Mouse (Mus musculus): ENCODE measurements around the gene Bst2. TPM values are rescaled to one million over a fixed set of nuclear protein-coding genes. Genes with fewer than 3 reads are reported as not detected.
A peak's percentile ranks its signal among the peaks of the same experiment; 100 is the strongest.

Bst2 gene
- polyA plus RNA-seq, 1 experiment from 2014 or later: 46.5 TPM

DNA sequence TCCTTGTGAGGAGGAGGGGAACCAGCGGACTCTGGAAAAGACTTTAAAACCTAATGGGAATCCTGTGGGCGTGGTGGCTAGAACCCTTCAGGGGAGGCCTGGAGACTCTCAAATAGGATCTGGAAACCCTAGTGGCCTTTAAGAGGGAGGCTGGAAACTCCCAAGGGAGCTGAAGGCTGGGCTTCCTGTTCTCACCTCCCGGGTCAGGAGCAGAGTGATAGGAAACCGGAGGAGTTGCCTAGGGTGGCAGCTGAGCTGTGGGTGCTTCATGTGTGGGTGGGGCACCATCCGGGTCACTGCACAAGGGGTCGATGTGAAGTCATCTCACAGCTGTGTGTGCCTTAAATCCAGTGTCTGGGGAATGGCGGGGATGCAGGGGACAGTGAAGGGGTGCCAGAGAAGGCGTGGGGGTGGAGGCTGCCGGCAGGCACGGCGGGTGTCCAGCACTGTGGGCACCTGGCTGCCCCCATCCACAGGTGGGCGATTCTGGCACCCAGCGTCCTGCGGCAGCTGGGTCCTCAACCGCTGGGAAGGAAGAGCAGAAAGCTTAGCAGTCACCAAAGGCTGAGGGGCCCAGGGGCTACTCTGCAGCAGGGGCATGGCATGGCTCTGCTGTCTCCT is 39.3 kb downstream of the Bst2 start:
- H3K4me3 ChIP-seq (replicated peaks; ENCODE audit: low read length): no peak overlapping the region
- H3K36me3 ChIP-seq (ENCODE audit: control insufficient read depth, insufficient read depth, low read length): no peaks in the 10 kb centered on the region; the same call in 1 of the 2 replicates
- 26% methylated on average over 15 of the region's 15 CpGs for WGBS
- H3K4me1 ChIP-seq (ENCODE audit: control insufficient read depth, insufficient read depth, low read length): peaks cover 32% of the 10 kb centered on the region
- H3K4me2 ChIP-seq (ENCODE audit: low read depth, low read length): no peak overlapping the region
- no peaks in the 10 kb centered on the region for H3K9me3 ChIP-seq (replicated peaks; ENCODE audit: control insufficient read depth, low read length)
- peak overlapping the region; percentile 52 for H3K9ac ChIP-seq (ENCODE audit: low read length)
- no peak for ATAC-seq (ENCODE audit: insufficient read depth, low FRiP score)
- H3K27ac ChIP-seq (ENCODE audit: low read length): peak overlapping the region; percentile 62
- no peaks in the 10 kb centered on the region for H3K27me3 ChIP-seq (ENCODE audit: control insufficient read depth, insufficient read depth, low read length)

DNA sequence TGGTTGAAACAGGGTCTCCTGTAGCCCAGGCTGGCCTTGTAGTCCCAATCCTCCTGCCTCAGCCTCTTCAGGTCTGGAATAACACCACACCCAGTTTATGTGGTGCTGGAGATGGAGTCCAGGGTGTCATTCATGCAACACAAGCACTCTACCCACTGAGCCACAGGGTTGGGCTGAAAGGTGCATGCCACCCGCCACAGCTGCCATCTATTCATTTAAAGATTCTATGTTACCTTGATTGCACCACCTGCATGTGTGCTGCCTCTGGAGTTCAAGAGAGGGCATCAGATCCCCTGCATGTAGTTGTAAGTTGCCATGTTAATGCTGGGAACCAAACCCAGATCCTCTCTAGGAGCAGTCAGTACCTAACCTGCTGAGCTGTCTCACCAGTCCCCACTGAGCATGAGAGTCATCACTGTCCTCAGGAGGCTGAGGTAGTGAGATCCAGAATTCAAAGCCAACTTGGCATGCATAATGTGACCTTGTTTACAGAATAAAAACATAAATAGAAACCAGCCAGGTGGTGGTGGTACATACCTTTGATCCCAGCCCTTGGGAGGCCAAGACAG is 40.1 kb downstream of the Bst2 start:
- Histone ChIP-seq H3K4me3 (replicated peaks; ENCODE audit: low read length) (no peak overlapping the region), H3K27ac (ENCODE audit: low read length) (peak overlapping the region; percentile 56), H3K4me2 (ENCODE audit: low read depth, low read length) (no peak overlapping the region), H3K36me3 (ENCODE audit: control insufficient read depth, insufficient read depth, low read length) (peaks cover 7% of the 10 kb centered on the region; the same call in 1 of the 2 replicates), H3K9me3 (replicated peaks; ENCODE audit: control insufficient read depth, low read length) (no peaks in the 10 kb centered on the region), H3K27me3 (ENCODE audit: control insufficient read depth, insufficient read depth, low read length) (no peaks in the 10 kb centered on the region), H3K9ac (ENCODE audit: low read length) (no peak overlapping the region), H3K4me1 (ENCODE audit: control insufficient read depth, insufficient read depth, low read length) (peaks cover 32% of the 10 kb centered on the region)
- WGBS: 89% methylated on average over 1 of the region's 1 CpGs
- ATAC-seq (ENCODE audit: insufficient read depth, low FRiP score): no peak

DNA sequence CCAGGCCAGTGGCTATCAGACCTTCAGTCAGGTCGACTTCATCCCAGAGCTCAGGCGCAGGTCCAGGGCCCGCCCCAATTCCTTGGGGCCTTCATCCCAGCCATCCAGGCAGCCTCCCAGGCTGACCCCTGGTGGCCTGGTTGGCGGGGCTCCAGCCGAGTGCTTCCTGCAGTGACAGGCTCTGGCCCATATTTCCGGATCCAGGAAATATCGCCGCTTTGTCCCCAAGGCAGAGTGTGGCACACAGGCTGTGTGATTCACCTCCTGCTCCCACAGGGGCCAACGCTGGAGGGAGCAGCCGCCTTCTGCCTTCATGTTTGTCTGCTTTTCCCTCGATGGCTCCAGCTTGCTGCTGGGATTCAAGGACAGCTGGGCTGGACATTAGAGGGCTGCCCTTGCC is 40.8 kb downstream of the Bst2 start:
- ATAC-seq (ENCODE audit: insufficient read depth, low FRiP score): peak; percentile 51; the same call in 1 of the 2 replicates
- H3K4me1 ChIP-seq (ENCODE audit: control insufficient read depth, insufficient read depth, low read length): peaks cover 32% of the 10 kb centered on the region
- no peak overlapping the region for H3K4me3 ChIP-seq (replicated peaks; ENCODE audit: low read length)
- H3K27ac ChIP-seq (ENCODE audit: low read length): peak overlapping the region; percentile 56
- no peak overlapping the region for H3K4me2 ChIP-seq (ENCODE audit: low read depth, low read length)
- H3K9me3 ChIP-seq (replicated peaks; ENCODE audit: control insufficient read depth, low read length): no peaks in the 10 kb centered on the region
- no peaks in the 10 kb centered on the region for H3K27me3 ChIP-seq (ENCODE audit: control insufficient read depth, insufficient read depth, low read length)
- peaks cover 9% of the 10 kb centered on the region; the same call in 1 of the 2 replicates for H3K36me3 ChIP-seq (ENCODE audit: control insufficient read depth, insufficient read depth, low read length)
- WGBS: 39% methylated on average over 11 of the region's 11 CpGs
- no peak overlapping the region for H3K9ac ChIP-seq (ENCODE audit: low read length)

DNA sequence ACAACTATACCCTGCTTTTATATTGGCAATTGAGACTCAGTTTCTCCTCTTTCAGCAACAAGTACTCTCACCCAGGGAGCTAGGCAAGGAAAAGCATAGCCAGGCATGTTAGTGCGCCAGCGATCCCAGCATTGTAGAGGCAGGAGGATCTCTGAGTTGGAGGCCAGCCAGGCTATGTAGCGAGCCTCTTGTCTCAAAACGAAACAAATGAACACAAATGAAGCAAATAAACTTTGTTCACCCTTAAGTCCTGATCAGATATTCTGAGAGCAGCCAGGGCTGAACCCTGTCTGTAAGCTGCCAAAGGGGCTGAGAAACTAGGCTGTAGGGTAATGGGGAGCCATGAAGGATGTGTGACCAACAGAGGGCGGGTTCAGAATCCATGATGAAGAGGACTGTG is 41.4 kb downstream of the Bst2 start:
- no peak for ATAC-seq (ENCODE audit: insufficient read depth, low FRiP score)
- H3K9ac ChIP-seq (ENCODE audit: low read length): no peak overlapping the region
- no peak overlapping the region for H3K4me2 ChIP-seq (ENCODE audit: low read depth, low read length)
- peaks cover 12% of the 10 kb centered on the region; the same call in 1 of the 2 replicates for H3K36me3 ChIP-seq (ENCODE audit: control insufficient read depth, insufficient read depth, low read length)
- no peaks in the 10 kb centered on the region for H3K9me3 ChIP-seq (replicated peaks; ENCODE audit: control insufficient read depth, low read length)
- no peaks in the 10 kb centered on the region for H3K27me3 ChIP-seq (ENCODE audit: control insufficient read depth, insufficient read depth, low read length)
- H3K4me1 ChIP-seq (ENCODE audit: control insufficient read depth, insufficient read depth, low read length): peaks cover 32% of the 10 kb centered on the region
- H3K4me3 ChIP-seq (replicated peaks; ENCODE audit: low read length): no peak overlapping the region
- 82% methylated on average over 5 of the region's 5 CpGs for WGBS
- H3K27ac ChIP-seq (ENCODE audit: low read length): peak overlapping the region; percentile 56

DNA sequence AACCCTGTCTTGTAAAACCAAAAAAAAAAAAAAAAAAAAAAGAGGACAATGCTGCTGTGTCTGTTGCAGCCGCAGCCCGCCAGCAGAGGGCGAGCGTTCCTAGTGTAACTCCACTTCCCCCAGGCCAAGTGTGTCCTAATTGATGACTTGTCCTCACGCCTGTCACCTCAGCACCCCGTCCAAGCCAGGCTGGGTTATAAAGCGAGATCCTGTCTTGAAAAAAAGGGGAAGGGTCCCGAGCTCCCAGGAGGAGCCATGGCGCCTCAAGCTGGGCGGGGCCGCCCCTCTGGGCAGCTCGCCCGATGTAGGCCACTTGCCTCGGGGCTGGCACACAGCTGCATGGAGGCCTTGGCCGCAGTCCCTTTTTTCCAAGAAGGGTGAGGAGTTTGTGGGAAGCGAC is 42.2 kb downstream of the Bst2 start:
- H3K27ac ChIP-seq (ENCODE audit: low read length): peak overlapping the region; percentile 38; the same call in 1 of the 2 replicates
- H3K4me3 ChIP-seq (replicated peaks; ENCODE audit: low read length): no peak overlapping the region
- 24% methylated on average over 16 of the region's 16 CpGs for WGBS
- 0 out of 2 replicates have a peak overlapping the region, but pooled peaks have one; percentile 31 for H3K4me2 ChIP-seq (ENCODE audit: low read depth, low read length)
- H3K9ac ChIP-seq (ENCODE audit: low read length): no peak overlapping the region
- ATAC-seq (ENCODE audit: insufficient read depth, low FRiP score): peak; percentile 39
- no peaks in the 10 kb centered on the region for H3K27me3 ChIP-seq (ENCODE audit: control insufficient read depth, insufficient read depth, low read length)
- H3K4me1 ChIP-seq (ENCODE audit: control insufficient read depth, insufficient read depth, low read length): peaks cover 32% of the 10 kb centered on the region
- no peaks in the 10 kb centered on the region for H3K9me3 ChIP-seq (replicated peaks; ENCODE audit: control insufficient read depth, low read length)
- peaks cover 13% of the 10 kb centered on the region; the same call in 1 of the 2 replicates for H3K36me3 ChIP-seq (ENCODE audit: control insufficient read depth, insufficient read depth, low read length)

DNA sequence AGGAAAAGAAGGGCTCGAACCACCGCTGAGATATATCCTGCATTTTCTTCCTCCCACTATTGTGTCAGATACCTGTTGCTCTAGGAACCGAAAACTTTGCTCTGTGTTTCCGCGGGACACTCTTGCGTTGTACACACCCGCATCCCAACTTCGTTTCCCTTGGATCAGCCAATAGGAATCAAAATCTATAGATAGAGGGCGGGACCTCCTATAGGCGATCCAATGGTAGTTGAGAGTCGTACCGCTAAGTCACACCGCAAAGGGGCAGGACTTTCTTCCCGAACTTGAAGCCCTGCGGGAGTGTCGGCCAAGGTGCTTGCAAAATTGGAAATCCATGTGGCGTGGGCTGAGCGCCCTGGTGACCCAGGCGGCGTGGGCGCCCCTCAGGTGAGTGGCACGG is 48.8 kb downstream of the Bst2 start:
- Histone ChIP-seq H3K27ac (ENCODE audit: low read length) (peak overlapping the region; percentile 94), H3K36me3 (ENCODE audit: control insufficient read depth, insufficient read depth, low read length) (peaks cover 13% of the 10 kb centered on the region; the same call in 1 of the 2 replicates), H3K9me3 (replicated peaks; ENCODE audit: control insufficient read depth, low read length) (no peaks in the 10 kb centered on the region), H3K4me3 (replicated peaks; ENCODE audit: low read length) (peak overlapping the region; percentile 95), H3K9ac (ENCODE audit: low read length) (peak overlapping the region; percentile 89), H3K4me1 (ENCODE audit: control insufficient read depth, insufficient read depth, low read length) (peaks cover 24% of the 10 kb centered on the region), H3K4me2 (ENCODE audit: low read depth, low read length) (peak overlapping the region; percentile 100), H3K27me3 (ENCODE audit: control insufficient read depth, insufficient read depth, low read length) (no peaks in the 10 kb centered on the region)
- WGBS: under 1% methylated on average over 22 of the region's 22 CpGs
- peak; percentile 91 for ATAC-seq (ENCODE audit: insufficient read depth, low FRiP score)

DNA sequence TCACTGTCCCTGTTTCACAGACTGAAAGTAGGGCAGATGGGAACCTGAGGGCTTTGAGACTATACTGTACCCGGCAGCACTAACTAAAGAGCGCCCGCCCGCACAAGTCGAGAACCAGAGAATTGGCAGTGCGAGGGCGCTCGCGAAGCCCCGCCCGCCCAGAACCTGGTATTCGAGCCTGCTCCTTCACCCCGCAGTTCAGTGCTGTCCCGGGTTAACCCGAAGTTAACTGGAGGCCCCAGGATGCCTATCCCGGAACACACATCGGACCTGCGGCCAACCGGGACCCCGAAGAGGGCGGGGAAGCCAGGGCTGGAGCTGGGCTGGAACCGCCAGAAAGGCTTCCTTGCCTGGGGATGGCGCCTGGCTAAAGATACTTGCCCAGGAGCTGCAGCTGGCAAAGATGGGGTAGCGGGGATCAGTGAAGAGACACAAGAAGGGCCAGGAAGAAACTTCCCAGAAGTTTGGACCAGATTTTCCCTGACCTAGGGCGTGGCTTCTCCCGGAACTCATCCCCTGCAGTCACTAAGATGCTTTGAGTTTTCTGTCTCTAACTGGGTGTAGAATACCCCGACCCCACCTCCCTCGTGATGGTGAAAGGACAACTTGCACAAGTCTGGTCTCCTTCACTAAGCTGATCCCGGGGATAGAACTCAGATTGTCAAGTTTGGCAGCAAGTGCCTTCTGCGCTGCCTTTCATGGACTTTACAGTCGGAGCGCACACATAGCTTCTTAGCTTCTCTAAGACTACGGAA is 49.4 kb downstream of the Bst2 start, which contains the start of gene Gtpbp3:
Gtpbp3 (plus strand) TSS at position 413 of the 755 bp plus-strand sequence.
- Histone ChIP-seq H3K4me2 (ENCODE audit: low read depth, low read length) (peak within 1 kb of the TSS; percentile 100), H3K27ac (ENCODE audit: low read length) (peak within 1 kb of the TSS; percentile 94), H3K4me3 (replicated peaks; ENCODE audit: low read length) (peak within 1 kb of the TSS; percentile 95), H3K36me3 (ENCODE audit: control insufficient read depth, insufficient read depth, low read length) (peaks cover 13% of the 10 kb centered on the region; the same call in 1 of the 2 replicates), H3K4me1 (ENCODE audit: control insufficient read depth, insufficient read depth, low read length) (peaks cover 24% of the 10 kb centered on the region), H3K9me3 (replicated peaks; ENCODE audit: control insufficient read depth, low read length) (no peaks in the 10 kb centered on the region), H3K9ac (ENCODE audit: low read length) (peak within 1 kb of the TSS; percentile 89), H3K27me3 (ENCODE audit: control insufficient read depth, insufficient read depth, low read length) (no peaks in the 10 kb centered on the region)
- ATAC-seq (ENCODE audit: insufficient read depth, low FRiP score): peak; percentile 56; the same call in 1 of the 2 replicates
- WGBS: under 1% methylated on average over 33 of the region's 33 CpGs

DNA sequence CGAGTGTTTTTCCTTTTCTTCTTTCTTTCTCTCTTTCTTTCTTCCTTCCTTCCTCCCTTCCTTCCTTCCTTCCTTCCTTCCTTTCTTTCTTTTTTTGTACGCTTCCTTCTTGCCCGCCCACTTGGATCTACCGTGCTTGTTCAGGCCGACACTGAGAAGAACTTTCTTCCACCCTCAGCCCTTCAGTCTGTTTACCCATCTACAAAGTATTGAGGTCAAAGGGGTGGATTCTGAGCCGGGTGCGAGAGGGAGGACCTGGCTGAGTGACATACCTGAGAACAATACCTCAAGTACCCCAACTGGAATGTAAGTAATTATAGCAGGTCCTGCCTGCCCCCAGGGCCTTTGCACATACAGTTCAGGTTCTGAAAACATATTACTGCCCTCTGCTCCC is 51.1 kb downstream of the Bst2 start:
- H3K36me3 ChIP-seq (ENCODE audit: control insufficient read depth, insufficient read depth, low read length): peaks cover 4% of the 10 kb centered on the region; the same call in 1 of the 2 replicates
- H3K4me1 ChIP-seq (ENCODE audit: control insufficient read depth, insufficient read depth, low read length): peaks cover 24% of the 10 kb centered on the region
- WGBS: 6% methylated on average over 7 of the region's 7 CpGs
- H3K4me3 ChIP-seq (replicated peaks; ENCODE audit: low read length): peak overlapping the region; percentile 83
- no peaks in the 10 kb centered on the region for H3K27me3 ChIP-seq (ENCODE audit: control insufficient read depth, insufficient read depth, low read length)
- H3K9me3 ChIP-seq (replicated peaks; ENCODE audit: control insufficient read depth, low read length): no peaks in the 10 kb centered on the region
- no peak for ATAC-seq (ENCODE audit: insufficient read depth, low FRiP score)
- H3K27ac ChIP-seq (ENCODE audit: low read length): 0 out of 2 replicates have a peak overlapping the region, but pooled peaks have one; percentile 29
- peak overlapping the region; percentile 89 for H3K4me2 ChIP-seq (ENCODE audit: low read depth, low read length)
- peak overlapping the region; percentile 36; the same call in 1 of the 2 replicates for H3K9ac ChIP-seq (ENCODE audit: low read length)
